Mouse (Mus musculus) liver, postnatal 0 days (tissue): ENCODE data around the gene Pakap. TPM values are rescaled to one million over a fixed set of nuclear protein-coding genes. Genes with fewer than 3 reads are reported as not detected.

Experiments used
- ATAC-seq: fragments of 200-750 bp; cut with Nextera tagmentation; 2 replicates; pipeline ENCODE4 v1.8.0; 2017; ENCODE audit warnings: mild to moderate bottlenecking, moderate library complexity
- DNase-seq: peaks from one replicate; pipeline ENCODE4 v3.0.0-alpha.2; 2016
- H3K27ac ChIP-seq: fragments of 300-500 bp; sonication (generic); 2 replicates; pipeline ENCODE4 v1.5.1; 2014; ENCODE audit warnings: antibody characterized with exemption, moderate library complexity, mild to moderate bottlenecking, low read depth
- H3K27me3 ChIP-seq: fragments of 300-500 bp; sonication (generic); 2 replicates; pipeline ENCODE4 v1.6.1; 2014; ENCODE audit warnings: low read length, control low read depth, mixed read lengths; ENCODE audit not compliant: insufficient read depth
- H3K36me3 ChIP-seq: fragments of 300-500 bp; sonication (generic); replicated peaks from 2 replicates; pipeline ENCODE4 v1.6.1; 2014; ENCODE audit warnings: mild to moderate bottlenecking, control low read depth, low read length, moderate library complexity, mixed read lengths; ENCODE audit not compliant: insufficient read depth
- H3K4me1 ChIP-seq: fragments of 300-500 bp; sonication (generic); 2 replicates; pipeline ENCODE4 v1.6.1; 2014; ENCODE audit warnings: antibody characterized with exemption, mild to moderate bottlenecking, control low read depth; ENCODE audit not compliant: insufficient read depth
- H3K4me2 ChIP-seq: fragments of 300-500 bp; sonication (generic); 2 replicates; pipeline ENCODE4 v1.6.1; 2014; ENCODE audit warnings: low read depth, mild to moderate bottlenecking, low read length, moderate library complexity, mixed read lengths
- H3K4me3 ChIP-seq: fragments of 300-500 bp; sonication (generic); 2 replicates; pipeline ENCODE4 v1.5.1; 2014; ENCODE audit warnings: low read depth, low read length
- H3K9ac ChIP-seq: fragments of 300-500 bp; sonication (generic); replicated peaks from 2 replicates; pipeline ENCODE4 v1.6.1; 2014; ENCODE audit warnings: mild to moderate bottlenecking, moderate library complexity
- H3K9me3 ChIP-seq: fragments of 300-500 bp; sonication (generic); 2 replicates; pipeline ENCODE4 v1.6.1; 2016; ENCODE audit warnings: mild to moderate bottlenecking, control low read depth, low read length, mixed read lengths
- CTCF ChIP-seq: sonication (generic); IDR thresholded peaks from 2 replicates; pipeline ENCODE4 v1.5.1; 2016; ENCODE audit warnings: antibody characterized with exemption, low read depth
- EP300 ChIP-seq: IDR thresholded peaks from 2 replicates; pipeline ENCODE4 v1.6.1; 2016; ENCODE audit warnings: antibody characterized with exemption, low read depth, mild to moderate bottlenecking
- WGBS: fragments of 180-500 bp; shearing (Covaris S2); extraction: QIAGEN DNeasy Blood & Tissue Kit; methylation state at CpG from one replicate; pipeline ENCODE4 v1.1.7; 2014; ENCODE audit not compliant: insufficient replicate concordance; 5-methylcytosine and 5-hydroxymethylcytosine counted together
- polyA plus RNA-seq: library from polyadenylated mRNA; unstranded; fragments of >200 nt; fragmentation: Nextera tagmentation; extraction: Ambion mirVana; gene quantifications from 2 replicates; pipeline ENCODE4 v1.2.1, GENCODE M21; 2015

Gene Pakap
- polyA plus RNA-seq, 1 experiment from 2014 or later = 0.79 TPM

GRCm38 (mm10) chr4:57738856-57739552, 171.0 kb downstream of the Pakap start:
- DNase-seq (no peak), ATAC-seq (no peak)
- no peaks in the 10 kb centered on the region for H3K4me1 ChIP-seq
- TF ChIP-seq EP300 (no peak), CTCF (no peak)
- no peaks in the 10 kb centered on the region for H3K9me3 ChIP-seq
- H3K27me3 ChIP-seq = no peaks in the 10 kb centered on the region
- H3K9ac ChIP-seq = no peak overlapping the region
- WGBS = 67% methylated on average over 8 of the region's 8 CpGs
- no peak overlapping the region for H3K4me2 ChIP-seq
- no peaks in the 10 kb centered on the region for H3K36me3 ChIP-seq
- H3K4me3 ChIP-seq = no peak overlapping the region
- no peak overlapping the region for H3K27ac ChIP-seq

GRCm38 (mm10) chr4:57743325-57743929, 175.4 kb downstream of the Pakap start:
- H3K4me1 ChIP-seq = no peaks in the 10 kb centered on the region
- H3K27ac ChIP-seq = no peak overlapping the region
- H3K4me3 ChIP-seq = no peak overlapping the region
- 54% methylated on average over 11 of the region's 11 CpGs for WGBS
- H3K27me3 ChIP-seq = no peaks in the 10 kb centered on the region
- ATAC-seq (no peak), DNase-seq (no peak)
- H3K9ac ChIP-seq = no peak overlapping the region
- H3K4me2 ChIP-seq = no peak overlapping the region
- no peak for TF ChIP-seq EP300
- TF ChIP-seq CTCF = no peak
- H3K9me3 ChIP-seq = no peaks in the 10 kb centered on the region
- no peaks in the 10 kb centered on the region for H3K36me3 ChIP-seq

DNA sequence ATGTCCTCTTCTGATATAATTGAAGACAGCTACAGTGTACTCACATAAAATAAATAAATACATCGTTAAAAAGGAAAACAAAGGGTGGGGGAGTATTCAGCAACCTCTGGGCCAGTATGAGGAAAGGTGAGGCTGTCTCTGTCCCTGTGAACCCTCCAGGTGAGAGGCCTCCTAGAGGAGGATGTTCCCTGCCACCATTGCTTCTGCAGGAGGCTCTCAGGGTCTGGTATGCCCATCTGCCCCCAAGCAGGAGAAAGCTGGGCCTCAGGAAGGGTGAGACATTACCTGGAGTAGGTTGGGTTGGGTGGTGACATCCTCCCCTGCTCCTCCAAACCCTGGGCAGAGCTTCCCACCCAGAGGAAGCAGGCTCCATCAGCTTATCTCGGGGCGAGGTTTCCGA, 182.7 kb downstream of the Pakap start:
- no peak overlapping the region for H3K9ac ChIP-seq
- DNase-seq = no peak
- H3K4me3 ChIP-seq = no peak overlapping the region
- H3K4me1 ChIP-seq = no peaks in the 10 kb centered on the region
- no peak overlapping the region for H3K27ac ChIP-seq
- H3K9me3 ChIP-seq = no peaks in the 10 kb centered on the region
- no peak for TF ChIP-seq CTCF
- WGBS = 49% methylated on average over 4 of the region's 4 CpGs
- no peak for ATAC-seq
- H3K36me3 ChIP-seq = no peaks in the 10 kb centered on the region
- H3K4me2 ChIP-seq = no peak overlapping the region
- no peaks in the 10 kb centered on the region for H3K27me3 ChIP-seq

DNA sequence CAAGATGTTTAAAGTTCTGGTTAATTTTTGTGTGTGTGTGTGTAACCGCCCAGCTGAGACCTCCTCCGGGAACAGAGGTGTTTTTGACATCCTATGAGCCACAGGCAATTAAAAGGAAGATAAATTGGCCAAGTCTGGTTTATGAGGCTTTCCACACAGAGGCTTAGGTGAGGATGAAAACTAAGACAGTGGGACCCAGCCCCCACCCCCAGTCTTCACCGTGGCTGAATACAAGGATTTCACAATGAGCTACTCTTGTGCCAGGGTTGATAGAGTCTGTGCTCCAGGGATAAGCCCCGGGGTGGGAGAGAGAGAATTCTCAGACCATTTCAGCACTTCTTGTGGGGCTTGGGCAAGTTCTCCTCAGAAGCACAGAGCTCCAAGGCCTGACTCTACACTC, 183.1 kb downstream of the Pakap start:
- H3K9ac ChIP-seq = no peak overlapping the region
- H3K4me1 ChIP-seq = no peaks in the 10 kb centered on the region
- no peak overlapping the region for H3K27ac ChIP-seq
- H3K27me3 ChIP-seq = no peaks in the 10 kb centered on the region
- H3K4me2 ChIP-seq = no peak overlapping the region
- no peak for DNase-seq
- H3K36me3 ChIP-seq = no peaks in the 10 kb centered on the region
- TF ChIP-seq CTCF (no peak), EP300 (no peak)
- no peak for ATAC-seq
- no peak overlapping the region for H3K4me3 ChIP-seq
- H3K9me3 ChIP-seq = no peaks in the 10 kb centered on the region
- WGBS = 57% methylated on average over 4 of the region's 4 CpGs

DNA sequence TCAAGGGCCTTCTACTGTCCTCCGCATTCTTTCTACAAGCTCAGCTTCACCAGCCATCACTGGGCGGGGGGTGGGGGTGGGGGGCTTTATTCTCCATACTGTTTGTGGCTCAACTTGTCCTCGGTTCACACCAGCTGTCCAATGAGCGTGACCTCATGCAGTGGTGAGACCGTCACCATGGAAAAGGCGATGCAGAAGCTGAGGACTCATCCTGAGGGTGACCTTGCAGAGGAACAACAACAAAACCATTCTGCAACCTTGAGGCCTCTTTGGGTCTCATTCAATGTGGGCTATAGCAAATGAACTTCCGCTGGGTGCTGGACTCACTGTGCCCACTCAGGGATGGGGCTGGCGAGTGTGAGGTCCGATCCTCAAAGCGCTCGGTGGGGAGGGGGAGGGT, 183.6 kb downstream of the Pakap start:
- Histone ChIP-seq H3K27me3 (no peaks in the 10 kb centered on the region), H3K36me3 (no peaks in the 10 kb centered on the region), H3K27ac (no peak overlapping the region), H3K4me1 (no peaks in the 10 kb centered on the region), H3K9ac (no peak overlapping the region), H3K4me3 (no peak overlapping the region), H3K9me3 (no peaks in the 10 kb centered on the region), H3K4me2 (no peak overlapping the region)
- ATAC-seq (no peak), DNase-seq (no peak)
- 85% methylated on average over 11 of the region's 11 CpGs for WGBS
- TF ChIP-seq EP300 (no peak), CTCF (no peak)

GRCm38 (mm10) chr4:57755085-57755484, 187.1 kb downstream of the Pakap start:
- TF ChIP-seq CTCF (no peak), EP300 (no peak)
- Histone ChIP-seq H3K27me3 (no peaks in the 10 kb centered on the region), H3K4me2 (no peak overlapping the region), H3K9ac (no peak overlapping the region), H3K27ac (no peak overlapping the region), H3K4me1 (no peaks in the 10 kb centered on the region), H3K9me3 (no peaks in the 10 kb centered on the region), H3K4me3 (no peak overlapping the region), H3K36me3 (no peaks in the 10 kb centered on the region)
- WGBS = 73% methylated on average over 11 of the region's 11 CpGs
- ATAC-seq (no peak), DNase-seq (no peak)
